Comparison of ENCODE assay signal across 8 mouse cellular contexts in the genomic region with DNA sequence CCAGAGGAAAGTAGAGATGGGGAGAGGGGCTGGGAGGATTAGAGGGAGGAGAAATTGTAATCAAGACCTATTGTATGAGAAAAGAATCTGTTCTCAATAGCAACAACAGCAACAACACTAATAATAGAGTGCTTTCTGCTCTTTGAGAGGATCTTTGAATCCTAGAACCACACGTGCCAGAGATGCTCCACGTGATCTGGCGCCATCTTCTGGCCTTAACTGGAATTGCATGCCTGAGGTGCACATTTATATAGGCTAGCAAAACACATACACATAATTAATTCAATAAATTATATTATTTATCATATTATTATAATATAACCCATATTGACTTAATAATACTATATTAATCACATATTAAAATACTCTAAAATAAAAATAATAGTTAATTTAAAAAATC. TPM values are rescaled to one million over a fixed set of nuclear protein-coding genes. Genes with fewer than 3 reads are reported as not detected.
DNase-seq lines count a peak whose midpoint lies in the region.
"Had no signal": no experiment of that assay in that cellular context is flagged by ENCODE, and none has a peak within 500 bp of the region (broad histone marks: within the 10 kb centered on the region; RNA-seq: fewer than 3 reads in every experiment).

No protein-coding gene starts in this region.

- WGBS in large intestine, adult 2 months, result 10% methylated on average over 3 of the region's 3 CpGs

- DNase-seq in left cerebral cortex, postnatal 4 days, result peak; percentile 7
- no peak for DNase-seq in left cerebral cortex, postnatal 25 days (ENCODE audit: low spot score in 2 of 2)
- peak; percentile 26 for DNase-seq in NIH3T3 (ENCODE audit: low read depth)
- DNase-seq in c-Kit-positive CD71-positive TER-119-negative erythroid progenitor cells, embryonic 14.5 days (ENCODE audit: low read depth), result peak; percentile 9
- DNase-seq in large intestine, adult 2 months (ENCODE audit: low read depth, low spot score), result peak; percentile 52
- DNase-seq in spleen, adult 18-20 months, result peak; percentile 20 to 54
- DNase-seq in frontal cortex, adult 2 months (ENCODE audit: extremely low spot score in 1 of 2, low spot score in 1 of 2), result no peak

- intact Hi-C loops in left cerebral cortex, postnatal 4 days (cut with DNase I), result no loop called here
- intact Hi-C loops in left cerebral cortex, postnatal 25 days (cut with DNase I), result no loop called here

RNA-seq across cellular contexts. Expression of a gene that starts 1.6 kb away (rescaled TPM):
- total RNA-seq in left cerebral cortex, postnatal 4 days (2021), result not detected
- not detected for total RNA-seq in left cerebral cortex, postnatal 25 days (2021)
- not detected in 2 replicates for polyA plus RNA-seq in large intestine, adult 2 months (2012; rRNA removed)
- not detected in 2 replicates for polyA plus RNA-seq in frontal cortex, adult 2 months (2012; rRNA removed)
- total RNA-seq: layer of hippocampus, postnatal 10 days had no signal

RNA-seq across cellular contexts. Expression of a gene that starts 10.6 kb away (rescaled TPM):
- under 1 TPM in 1 of 2 experiments, not detected in 1; 0.08 TPM for total RNA-seq in left cerebral cortex, postnatal 4 days (2021)
- not detected for total RNA-seq in left cerebral cortex, postnatal 25 days (2021)
- polyA plus RNA-seq in large intestine, adult 2 months (2012; rRNA removed), result not detected in 2 replicates
- not detected in 2 replicates for polyA plus RNA-seq in frontal cortex, adult 2 months (2012; rRNA removed)
- total RNA-seq: layer of hippocampus, postnatal 10 days had no signal

RNA-seq across cellular contexts. Expression of a gene that starts 16.3 kb away (rescaled TPM):
- not detected for total RNA-seq in left cerebral cortex, postnatal 4 days (2021)
- total RNA-seq in left cerebral cortex, postnatal 25 days (2021), result not detected
- polyA plus RNA-seq in large intestine, adult 2 months (2012; rRNA removed), result not detected in 2 replicates
- not detected in 2 replicates for polyA plus RNA-seq in frontal cortex, adult 2 months (2012; rRNA removed)
- total RNA-seq: layer of hippocampus, postnatal 10 days had no signal

RNA-seq across cellular contexts. Expression of a gene that starts 21.4 kb away (rescaled TPM):
- not detected for total RNA-seq in left cerebral cortex, postnatal 4 days (2021)
- not detected for total RNA-seq in left cerebral cortex, postnatal 25 days (2021)
- polyA plus RNA-seq in large intestine, adult 2 months (2012; rRNA removed), result not detected in 2 replicates
- polyA plus RNA-seq in frontal cortex, adult 2 months (2012; rRNA removed), result not detected in 2 replicates
- total RNA-seq: layer of hippocampus, postnatal 10 days had no signal

RNA-seq across cellular contexts. Expression of a gene that starts 26.1 kb away (rescaled TPM):
- total RNA-seq in left cerebral cortex, postnatal 4 days (2021), result not detected
- total RNA-seq in left cerebral cortex, postnatal 25 days (2021), result not detected
- not detected in 2 replicates for polyA plus RNA-seq in large intestine, adult 2 months (2012; rRNA removed)
- polyA plus RNA-seq in frontal cortex, adult 2 months (2012; rRNA removed), result not detected in 2 replicates
- total RNA-seq: layer of hippocampus, postnatal 10 days had no signal

Comparison
In these comparisons a context has a peak if more than half of its experiments do, and no peak if none do; other contexts are left out.
1. DNase-seq: peak in left cerebral cortex, postnatal 4 days (single experiment), NIH3T3 (single experiment), c-Kit-positive CD71-positive TER-119-negative erythroid progenitor cells, embryonic 14.5 days (single experiment), large intestine, adult 2 months (single experiment) and spleen, adult 18-20 months (2 of 2); none in left cerebral cortex, postnatal 25 days (0 of 2) and frontal cortex, adult 2 months (0 of 2).